Mouse (Mus musculus) gastrocnemius, postnatal 14 days (tissue): Measurements from ENCODE around the gene Ccdc34. TPM values are rescaled to one million over a fixed set of nuclear protein-coding genes. Genes with fewer than 3 reads are reported as not detected.

ENCODE experiments used
- DNase-seq: peaks from one replicate; pipeline ENCODE4 v3.0.0; 2021; ENCODE audit warnings: mixed read lengths
- intact Hi-C: fragments of 180-260 bp; cut with DNase I; formaldehyde crosslinking; loops from one replicate; pipeline ENCODE4 v1.15.1; 2025; ENCODE audit warnings: low total_unique reads
- total RNA-seq, 2 experiments: library from RNA; stranded (reverse); gene quantifications; 2 replicates each; pipeline ENCODE4 v1.2.3; 2021

Ccdc34 gene
- total RNA-seq, 2 experiments from 2014 or later, result 5.8 to 6.5 TPM

DNA sequence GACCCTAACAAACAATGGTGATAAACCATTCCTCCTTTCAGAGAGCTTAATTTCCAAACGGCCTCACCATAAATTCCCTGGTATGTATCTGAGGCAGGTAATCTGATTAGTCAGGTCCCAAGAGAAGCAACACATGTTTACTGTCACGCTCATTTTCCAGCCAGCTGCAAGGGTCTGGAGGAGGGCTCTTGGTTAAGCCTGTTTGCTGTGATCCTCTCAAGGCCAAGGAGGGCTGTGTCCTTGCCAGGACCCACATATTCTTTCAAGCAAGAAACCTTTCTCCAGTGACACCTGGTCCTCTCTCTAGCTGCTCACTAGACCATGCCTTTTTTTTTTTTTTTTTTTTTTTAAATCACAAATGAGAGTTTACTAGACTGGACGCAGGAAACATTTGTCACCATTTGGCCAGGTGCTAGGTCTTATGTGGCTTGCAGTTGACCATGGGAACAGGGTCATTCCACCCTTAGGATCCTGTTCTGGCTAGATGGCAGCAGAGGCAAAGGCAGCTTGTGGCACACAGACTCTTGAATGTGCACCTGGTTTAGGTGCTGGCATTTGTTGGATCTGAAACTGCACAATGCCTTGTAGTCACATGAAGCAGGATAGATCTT, 175.2 kb downstream of the Ccdc34 start:
- intact Hi-C loops, result no loop called here
- no peak for DNase-seq

DNA sequence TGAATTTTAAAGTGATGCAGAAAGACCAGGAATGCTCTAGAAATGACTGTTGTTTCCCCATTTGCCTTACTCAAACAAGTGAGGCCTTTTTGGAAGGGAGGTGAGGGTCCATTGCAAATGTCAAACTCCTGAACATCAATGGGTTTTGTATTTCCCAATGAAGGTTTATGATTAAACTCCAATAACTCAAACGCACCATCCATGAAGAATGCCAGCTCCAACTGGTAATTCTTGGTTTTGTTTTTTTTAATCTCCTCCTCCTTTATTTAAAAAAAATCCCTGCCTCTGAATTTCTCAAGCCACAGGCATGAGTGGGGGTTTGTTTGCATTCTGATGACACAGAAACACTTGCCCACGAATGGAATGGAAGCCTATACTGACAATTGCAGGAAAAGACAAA, 178.9 kb downstream of the Ccdc34 start:
- no peak for DNase-seq
- intact Hi-C loops, result no loop called here

DNA sequence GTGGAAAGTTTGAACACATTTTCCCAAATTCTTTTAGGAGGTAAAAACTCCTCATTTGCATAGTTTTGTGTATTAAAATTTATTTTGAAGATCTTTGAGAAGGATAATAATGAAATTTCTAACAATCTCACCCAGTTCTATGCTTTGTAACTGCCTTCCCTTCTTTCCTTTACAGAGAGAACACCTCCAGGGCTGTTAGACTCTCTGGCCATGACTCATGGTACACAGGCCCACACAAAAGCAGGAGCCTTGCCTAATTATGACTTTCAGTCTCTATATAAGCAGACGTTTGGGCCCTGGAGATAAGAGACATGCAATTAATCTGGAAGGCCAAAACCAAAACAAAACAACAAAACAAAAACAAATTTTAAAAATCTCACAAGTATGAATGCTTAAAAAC, 182.0 kb downstream of the Ccdc34 start:
- DNase-seq, result no peak
- intact Hi-C loops, result loop anchor here (10.0 kb wide), 1 partner anchor 135 kb away; no protein-coding TSS in a partner anchor

DNA sequence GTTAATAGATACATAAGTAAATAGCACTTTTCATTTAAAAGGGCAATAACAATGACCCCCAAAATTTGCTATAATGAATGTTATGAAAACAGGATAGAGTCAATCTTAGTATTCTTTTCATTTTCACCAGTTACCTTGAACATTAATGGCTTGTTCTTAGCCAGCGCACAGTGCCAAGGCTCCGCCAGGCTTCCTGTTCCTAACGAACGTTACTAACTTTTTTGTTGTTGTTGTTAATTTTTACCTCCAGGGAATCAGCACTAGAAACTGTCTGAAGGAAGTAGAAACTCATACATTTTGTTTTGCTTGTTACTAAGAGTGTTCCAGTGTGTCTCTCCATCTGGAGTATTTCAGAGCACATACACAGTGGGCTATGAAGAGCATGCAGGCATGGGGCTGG, 184.2 kb downstream of the Ccdc34 start:
- intact Hi-C loops, result loop anchor here (10.0 kb wide), 1 partner anchor 137 kb away; no protein-coding TSS in a partner anchor
- DNase-seq, result no peak

DNA sequence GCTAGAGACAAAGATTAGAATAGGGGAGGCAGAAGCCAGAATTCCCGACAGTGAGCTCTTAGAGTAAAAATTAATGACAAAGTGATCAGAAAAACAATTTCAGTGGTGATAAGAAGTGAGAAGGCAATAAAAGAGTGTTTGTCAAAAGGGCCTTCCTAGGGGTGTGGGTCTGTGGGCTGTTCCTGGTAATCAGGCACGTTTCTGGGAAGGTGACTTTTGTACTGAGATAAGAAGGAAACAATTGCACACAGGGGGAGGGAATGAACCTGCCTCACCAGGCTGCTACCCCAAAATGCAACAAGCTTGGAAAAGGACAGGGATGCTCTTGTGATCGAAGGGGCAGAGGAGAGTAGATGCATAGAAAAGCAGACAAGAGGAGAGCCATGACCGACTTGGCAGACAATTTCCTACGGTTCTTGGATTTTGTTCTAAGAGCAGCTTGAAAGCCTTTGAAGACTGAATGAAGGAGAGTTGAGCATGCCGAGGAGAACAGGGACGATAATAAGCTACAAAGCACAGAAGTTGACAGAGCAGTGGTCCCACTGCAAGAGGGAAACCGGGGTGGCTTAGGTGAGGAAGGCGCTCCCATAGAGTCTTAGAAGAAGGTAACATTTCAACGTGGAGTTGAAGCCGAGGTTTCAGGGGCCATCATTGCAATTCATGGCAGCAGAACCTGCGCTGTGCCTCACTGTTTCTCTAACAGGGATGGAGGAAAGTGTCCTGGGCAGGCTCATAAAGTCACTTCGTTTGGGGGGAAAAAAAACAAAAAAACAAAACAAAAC, 185.3 kb downstream of the Ccdc34 start:
- DNase-seq, result no peak
- intact Hi-C loops, result loop anchor here (10.0 kb wide), 1 partner anchor 138 kb away; no protein-coding TSS in a partner anchor

DNA sequence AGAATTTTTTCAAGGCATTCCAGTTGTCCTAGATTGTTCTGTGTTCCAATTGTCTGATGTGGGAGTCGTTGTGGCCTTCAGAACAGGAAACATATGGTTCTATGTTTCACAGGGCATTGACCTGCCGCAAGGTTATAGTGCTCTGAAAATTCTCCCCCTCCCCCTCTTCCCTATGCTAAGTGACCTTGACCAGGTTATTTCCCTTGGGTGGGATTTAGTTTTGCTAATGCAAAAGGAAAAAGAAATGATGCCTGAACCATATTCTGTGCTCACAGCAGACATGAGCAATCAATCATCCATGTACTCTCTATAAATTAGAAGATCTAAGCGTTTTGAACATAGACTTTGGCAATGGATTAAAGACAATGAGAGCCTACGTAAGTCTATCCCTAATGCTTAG, 186.6 kb downstream of the Ccdc34 start:
- no peak for DNase-seq
- intact Hi-C loops, result loop anchor here (2.0 to 10.0 kb wide), 2 partner anchors 139 to 299 kb away; no protein-coding TSS in a partner anchor

DNA sequence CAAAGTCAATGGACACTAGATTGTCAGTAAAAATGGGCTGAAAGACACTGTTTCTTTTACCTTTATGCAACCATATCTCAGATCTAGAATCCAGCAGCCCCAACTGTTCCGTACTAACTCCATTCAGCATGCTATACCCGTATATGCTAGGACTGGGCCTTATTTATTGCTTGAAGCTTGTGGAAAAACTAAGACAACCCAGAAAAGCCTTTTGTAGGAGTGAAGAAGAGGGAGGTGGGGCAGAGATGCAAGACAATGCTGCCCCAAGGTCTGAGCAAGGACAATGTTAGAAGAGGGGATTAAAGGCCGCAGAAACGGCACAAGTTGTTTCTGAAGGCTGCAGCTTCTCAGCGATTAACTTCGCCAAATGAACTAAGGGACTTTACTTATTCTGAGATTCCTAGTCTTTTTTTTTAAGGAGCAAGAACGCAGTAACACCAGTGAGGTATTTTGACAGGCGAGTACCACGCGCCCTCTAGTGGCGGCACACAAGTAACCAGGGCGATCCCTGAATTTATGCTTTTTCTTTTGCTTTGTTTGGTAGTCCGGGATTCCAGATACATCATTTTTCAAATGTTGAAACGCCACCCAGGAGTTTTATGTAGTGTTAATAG, 187.2 kb downstream of the Ccdc34 start:
- peak; percentile 71 for DNase-seq
- intact Hi-C loops, result loop anchor here (2.0 to 10.0 kb wide), 2 partner anchors 140 to 300 kb away; no protein-coding TSS in a partner anchor

DNA sequence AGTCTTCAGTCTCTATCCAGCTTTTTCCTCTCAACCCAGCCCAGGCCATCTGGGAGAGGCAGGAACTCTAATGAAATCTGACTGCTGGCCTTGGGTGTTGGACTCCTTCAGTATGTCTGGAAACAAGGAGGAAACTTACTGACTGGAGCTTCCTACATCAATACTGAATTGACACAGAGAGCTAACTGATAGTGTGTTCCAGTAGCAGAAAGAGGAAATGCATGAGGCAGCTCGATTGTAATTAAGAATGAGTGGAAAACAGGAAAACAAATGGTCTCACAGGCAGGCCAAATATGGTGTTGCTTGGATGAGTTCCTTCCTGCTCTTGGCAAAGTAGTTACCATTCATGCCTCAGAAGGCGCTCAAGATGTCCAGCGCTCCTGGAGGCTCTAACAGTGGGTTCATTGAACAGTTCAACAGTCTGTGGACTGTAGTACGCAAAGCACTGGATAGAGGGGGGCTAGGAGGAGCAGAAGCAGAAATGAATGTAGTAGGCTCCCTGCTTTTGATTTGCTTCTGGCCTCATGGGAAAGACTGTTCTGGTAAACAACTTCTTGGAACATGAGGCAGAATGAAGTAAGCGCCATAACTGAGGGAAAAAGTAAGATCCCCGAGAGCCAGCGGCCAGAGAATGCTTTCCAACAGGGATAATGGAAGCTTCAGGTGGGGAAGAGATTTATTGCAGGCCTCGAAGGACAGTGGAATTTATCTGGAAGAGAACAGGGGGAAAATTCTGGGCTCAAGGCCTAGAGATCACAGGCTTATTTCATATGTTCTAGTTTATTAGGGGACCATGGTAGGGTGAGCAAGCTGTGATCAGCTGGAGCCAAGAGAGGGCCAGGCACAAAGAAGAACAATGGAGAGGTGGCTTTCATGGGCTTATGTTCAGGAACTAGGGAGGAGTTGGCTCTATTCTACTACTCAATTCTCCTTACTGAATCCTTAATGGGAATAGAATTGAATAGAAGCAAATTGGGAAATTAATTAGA, 193.2 kb downstream of the Ccdc34 start:
- intact Hi-C loops, result no loop called here
- DNase-seq, result no peak

DNA sequence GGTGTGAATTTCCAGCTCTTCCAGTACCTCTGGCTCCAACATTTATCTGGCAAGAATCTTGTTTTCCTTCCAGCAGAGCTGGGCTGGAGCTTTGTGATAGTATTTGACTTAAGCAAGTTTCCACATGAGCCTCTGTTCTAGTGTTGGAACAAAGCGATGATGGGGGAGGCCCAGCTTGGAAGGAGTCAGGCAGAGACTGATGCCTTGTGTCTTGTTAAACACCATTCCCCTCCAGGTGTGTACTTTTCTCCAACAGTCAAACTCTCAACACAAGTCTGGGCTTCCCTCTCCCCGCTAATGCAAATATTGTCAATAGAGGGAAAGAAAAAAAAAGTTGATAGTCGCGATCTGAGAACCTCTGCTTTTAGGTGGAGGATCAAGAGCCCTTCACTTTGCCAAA, 196.7 kb downstream of the Ccdc34 start:
- intact Hi-C loops, result no loop called here
- no peak for DNase-seq

DNA sequence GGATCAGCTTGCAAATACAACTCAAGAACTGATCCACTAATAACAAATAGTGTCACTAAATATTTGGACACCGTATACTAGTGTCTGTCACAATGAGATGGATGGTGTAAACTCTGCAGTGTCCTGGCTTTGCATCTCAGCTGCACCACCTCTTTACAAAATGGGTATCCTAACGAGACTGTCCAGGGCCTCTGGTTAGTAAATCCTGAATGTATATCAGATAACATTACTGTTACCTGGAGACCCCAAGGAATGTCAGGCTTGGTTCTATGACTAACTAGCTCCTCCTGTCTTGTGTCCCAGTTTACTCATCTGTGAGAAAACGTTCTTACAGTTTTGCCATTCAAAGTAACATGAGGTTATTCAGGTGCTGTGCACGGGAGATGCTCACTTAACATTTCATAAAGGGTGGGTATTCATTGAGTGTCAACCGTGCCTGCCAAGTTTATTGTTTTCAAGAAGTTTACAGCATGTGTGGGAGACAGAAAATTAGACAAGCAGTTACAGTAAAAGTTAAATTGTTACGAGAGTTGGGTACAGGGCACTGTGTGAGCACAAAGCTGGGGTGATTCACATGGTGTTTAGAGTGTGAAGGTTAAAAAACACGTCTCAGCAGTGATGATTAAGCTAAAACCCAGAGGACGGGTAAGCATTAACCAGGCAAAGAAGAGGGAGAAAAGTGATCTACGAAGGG, 197.5 kb downstream of the Ccdc34 start:
- intact Hi-C loops, result no loop called here
- DNase-seq, result no peak

DNA sequence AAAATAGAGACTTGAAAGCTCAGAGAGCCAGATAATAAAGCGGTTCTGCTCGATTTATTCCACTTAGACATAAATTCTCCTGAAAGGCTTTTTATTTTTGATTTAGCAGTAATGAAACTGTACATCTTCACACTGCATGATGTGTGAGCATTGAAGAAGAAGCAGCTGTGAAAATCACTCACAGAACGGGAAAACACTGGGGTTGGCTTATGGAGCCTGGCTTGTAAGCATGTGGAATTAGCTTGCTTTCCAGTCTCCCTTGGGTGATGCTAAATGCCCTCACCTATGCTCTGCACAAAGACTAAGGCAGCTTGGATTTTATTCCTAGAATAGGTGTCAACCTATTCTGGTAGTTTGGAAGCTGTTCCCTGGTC, 198.1 kb downstream of the Ccdc34 start:
- intact Hi-C loops, result no loop called here

DNA sequence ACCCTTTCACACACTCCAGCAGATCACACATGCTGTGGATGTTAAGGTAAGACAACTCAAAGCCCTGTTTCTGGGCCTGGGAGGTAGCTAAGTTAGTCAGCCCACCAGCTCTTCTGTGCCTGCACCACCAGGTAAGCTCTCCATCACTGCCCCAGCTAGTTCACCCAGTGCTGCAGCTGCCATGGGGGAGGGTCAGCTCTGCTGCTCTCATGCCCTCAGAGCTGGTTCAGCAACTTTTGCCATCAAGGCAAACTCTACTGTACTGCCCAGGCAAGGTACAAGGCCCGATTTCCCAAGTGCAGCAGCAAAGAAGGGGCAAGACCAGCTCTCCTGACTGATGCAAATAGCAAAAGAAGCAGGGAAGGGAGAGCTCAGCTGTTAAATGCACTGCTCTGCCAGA, 202.9 kb downstream of the Ccdc34 start:
- no peak for DNase-seq
- intact Hi-C loops, result no loop called here

More for the DNA sequence above, 198.1 kb downstream of the Ccdc34 start:
- DNase-seq, result no peak

DNA sequence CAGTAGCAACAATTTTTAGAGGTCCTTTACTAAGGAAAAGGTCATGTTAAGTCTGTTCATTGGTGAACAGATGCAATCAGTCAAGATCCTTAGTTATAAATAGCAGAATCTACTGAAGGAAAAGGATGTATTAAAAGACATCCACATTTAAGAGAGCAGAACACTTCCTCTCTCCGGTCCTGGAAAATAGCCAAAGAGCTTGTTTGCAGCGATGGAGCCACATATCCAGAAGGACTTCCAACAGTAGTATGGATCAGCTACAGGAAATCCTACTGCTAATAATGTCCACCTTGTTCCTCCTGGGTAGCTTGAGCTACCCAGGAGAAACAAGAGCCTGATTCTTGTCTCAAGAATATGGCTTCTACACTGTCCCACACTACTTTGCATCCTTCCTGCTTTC, 205.2 kb downstream of the Ccdc34 start:
- DNase-seq, result no peak
- intact Hi-C loops, result no loop called here

Other genes with a start within 250 kb of the Ccdc34 start
- gene Lin7c, start 127.0 kb upstream of the Ccdc34 start, total RNA-seq, result 10 to 100 TPM; 21.3 to 22.7 TPM
- 10 to 100 TPM; 17.3 to 18.8 TPM for gene Lgr4, start 100.2 kb upstream of the Ccdc34 start, total RNA-seq